Mouse (Mus musculus) left cerebral cortex, postnatal 36 days (tissue): ENCODE results near the gene Capn15. TPM values are rescaled to one million over a fixed set of nuclear protein-coding genes. Genes with fewer than 3 reads are reported as not detected.

ENCODE experiments used
- DNase-seq, 2 experiments: peaks; one replicate each; pipeline ENCODE4 v3.0.0; 2021 to 2022; ENCODE audit warnings: low spot score in 2 of 2, mixed read lengths in 1 of 2
- intact Hi-C: fragments of 180-260 bp; cut with DNase I; formaldehyde crosslinking; loops from one replicate; pipeline ENCODE4 v1.15.1; 2025
- total RNA-seq, 2 experiments: library from RNA; stranded (reverse); gene quantifications; 2 replicates each; pipeline ENCODE4 v1.2.3; 2021

Capn15 gene
- total RNA-seq: 10 to 100 TPM; 40.8 to 58.4 TPM

GRCm38 (mm10) chr17:25985306-25986294, at the start of gene Capn15:
Capn15 (minus strand) TSS chr17:25985796.
- intact Hi-C loops: loop anchor here (5.0 kb wide), 1 partner anchor 43 kb away; the partner anchor contains the start of genes Nhlrc4 and Pigq
- DNase-seq: peak; percentile 95 to 97

DNA sequence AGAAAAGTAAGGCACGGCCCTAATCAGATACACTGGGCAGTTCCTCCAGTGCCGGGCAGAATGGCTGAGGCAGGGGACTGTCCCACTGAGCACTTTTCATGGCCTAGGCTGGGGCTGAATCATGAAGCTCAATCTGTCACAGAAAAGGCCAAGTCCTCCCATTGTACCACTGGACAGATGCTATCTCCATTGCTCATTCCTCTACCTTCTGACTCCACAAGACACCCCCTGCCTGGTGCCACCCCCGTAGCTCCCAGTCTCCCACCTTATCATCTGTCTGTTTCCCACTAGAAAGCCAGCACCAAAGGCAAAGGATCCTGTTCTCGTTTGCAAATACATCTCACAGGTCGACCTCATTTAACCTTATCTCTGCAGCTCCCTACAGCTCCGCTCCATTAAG, 46.4 kb upstream of the Capn15 start:
- peak in 1 of 2 experiments; percentile 21 for DNase-seq
- intact Hi-C loops: no loop called here

- intact Hi-C loops: no loop called here
Observed at GRCm38 (mm10) chr17:26031583-26031982, 46.0 kb upstream of the Capn15 start.

DNA sequence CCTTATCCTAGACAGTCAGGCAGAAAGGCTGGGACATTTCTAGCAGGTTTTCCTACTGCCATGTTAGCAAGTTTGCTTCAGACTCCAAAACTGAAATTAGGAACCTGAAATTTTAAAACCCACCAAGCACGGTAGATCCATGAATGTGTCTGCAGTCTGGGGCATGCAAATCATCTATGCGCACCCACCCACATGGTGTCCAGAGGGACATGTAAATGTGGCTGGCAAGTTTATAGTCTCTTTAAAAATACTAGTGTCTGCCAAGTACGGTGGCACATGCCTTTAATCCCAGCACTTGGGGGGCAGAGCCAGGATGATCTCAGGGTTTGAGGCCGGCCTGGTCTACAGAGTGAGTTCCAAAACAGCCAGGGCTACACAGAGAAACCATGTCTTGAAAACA, 42.7 kb upstream of the Capn15 start:
- intact Hi-C loops: no loop called here
- DNase-seq: no peak

More at GRCm38 (mm10) chr17:26031583-26031982, 46.0 kb upstream of the Capn15 start:
- peak in 1 of 2 experiments; percentile 34 for DNase-seq

DNA sequence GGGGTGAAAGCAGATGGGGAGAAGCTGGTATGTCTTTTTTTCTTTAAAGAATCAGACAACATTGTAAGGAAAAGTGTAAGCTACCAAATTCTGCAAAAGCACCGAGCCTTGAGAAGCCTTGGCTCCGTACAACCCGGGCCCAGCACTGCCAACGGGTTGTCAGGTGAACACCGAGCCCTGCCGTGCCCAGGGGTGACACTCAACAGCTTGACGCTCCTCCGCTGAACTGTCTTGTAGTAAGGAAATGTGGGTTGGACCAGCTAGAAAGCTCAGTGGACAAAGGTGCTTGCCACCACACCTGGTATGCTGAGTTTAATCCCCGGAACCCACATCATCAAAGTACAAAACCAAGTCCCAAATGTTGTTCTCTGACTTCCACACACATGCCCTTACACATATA, 39.1 kb upstream of the Capn15 start:
- DNase-seq: no peak
- intact Hi-C loops: no loop called here

GRCm38 (mm10) chr17:26023966-26024365, 38.4 kb upstream of the Capn15 start:
- intact Hi-C loops: no loop called here
- no peak for DNase-seq

DNA sequence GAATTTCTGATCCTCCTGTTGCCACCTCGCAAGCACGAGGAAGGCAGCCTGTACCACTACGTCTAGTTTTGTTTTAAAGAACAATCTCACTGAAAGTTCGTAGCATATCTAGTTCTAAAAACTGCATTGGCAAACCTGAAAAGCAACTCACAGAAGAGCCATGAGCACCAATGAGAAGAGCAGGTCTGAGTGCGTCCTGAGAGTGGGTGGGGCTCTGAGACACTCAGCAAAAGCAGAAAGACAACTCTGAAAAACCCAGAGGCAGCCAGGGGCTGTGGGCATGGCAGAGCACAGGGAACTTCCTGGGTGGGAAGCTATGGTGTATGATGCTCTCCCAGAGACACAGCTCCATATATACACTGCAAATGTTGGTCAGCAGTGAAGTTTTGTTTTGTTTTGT, 37.6 kb upstream of the Capn15 start:
- intact Hi-C loops: no loop called here
- no peak for DNase-seq

GRCm38 (mm10) chr17:26021728-26022341, 36.2 kb upstream of the Capn15 start:
- no peak for DNase-seq
- intact Hi-C loops: no loop called here

DNA sequence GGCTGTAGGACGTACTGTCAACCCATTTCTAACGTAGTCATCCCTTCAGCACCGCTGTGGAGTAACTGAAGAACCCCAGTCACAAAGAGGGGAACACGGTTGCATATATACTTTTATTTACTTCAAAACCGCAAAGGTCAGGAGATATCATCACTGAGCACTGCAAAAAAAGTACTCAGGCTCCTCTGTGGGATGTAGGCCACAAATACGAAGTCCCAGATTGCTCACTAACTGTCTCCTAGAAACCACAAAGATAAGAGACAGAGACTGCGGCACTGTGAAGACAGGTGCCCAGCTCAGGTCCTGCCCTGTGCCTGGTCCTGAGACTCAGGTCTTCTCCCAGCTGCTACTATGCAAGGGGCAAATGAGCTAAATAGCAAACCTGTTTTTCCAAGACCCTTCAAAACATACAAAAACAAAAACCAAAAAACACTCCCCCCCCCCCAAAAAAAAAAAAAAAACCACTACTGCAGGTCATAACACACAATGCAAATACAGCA, 35.3 kb upstream of the Capn15 start:
- no peak for DNase-seq
- intact Hi-C loops: no loop called here

DNA sequence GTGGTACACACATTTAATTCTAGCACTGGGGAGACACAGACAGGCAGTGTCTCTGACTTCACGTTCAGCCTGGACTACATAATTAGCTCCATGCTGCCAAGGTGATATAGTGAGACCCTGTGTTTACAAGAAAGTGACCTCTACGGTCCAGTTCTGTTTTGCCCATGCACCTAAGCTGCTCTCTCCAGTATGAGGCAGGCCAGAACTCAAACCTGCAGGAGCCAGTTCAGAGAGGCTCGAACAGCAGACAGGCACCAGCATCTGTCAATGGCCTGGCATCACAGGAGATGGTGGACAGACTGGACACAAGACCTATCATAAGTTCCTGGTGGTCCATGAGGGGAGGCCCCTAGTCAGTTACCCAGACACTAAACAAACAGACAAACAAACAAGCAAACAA, 32.8 kb upstream of the Capn15 start:
- intact Hi-C loops: no loop called here
- DNase-seq: no peak

- intact Hi-C loops: no loop called here
Observed at GRCm38 (mm10) chr17:26017949-26018348, 32.4 kb upstream of the Capn15 start.

DNA sequence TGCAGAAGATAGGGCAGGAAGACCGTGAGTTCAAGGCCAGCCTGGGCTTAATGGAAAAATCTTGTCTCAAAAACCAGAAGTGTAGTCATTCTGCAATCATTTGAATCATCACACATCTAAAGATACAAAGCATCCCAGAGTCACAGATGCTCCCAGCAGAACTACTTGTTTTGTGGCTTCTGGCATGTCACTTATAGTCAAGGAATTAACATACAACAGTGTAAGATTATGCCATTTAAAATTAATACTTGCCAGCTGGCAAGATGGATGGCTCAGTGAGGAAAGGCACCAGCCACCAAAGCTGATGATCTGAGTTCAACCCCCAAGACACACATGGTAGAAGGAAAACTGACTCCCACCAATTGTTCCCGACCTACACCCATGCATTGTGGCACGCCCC, 31.4 kb upstream of the Capn15 start:
- intact Hi-C loops: no loop called here
- DNase-seq: no peak

More at GRCm38 (mm10) chr17:26017949-26018348, 32.4 kb upstream of the Capn15 start:
- DNase-seq: no peak

DNA sequence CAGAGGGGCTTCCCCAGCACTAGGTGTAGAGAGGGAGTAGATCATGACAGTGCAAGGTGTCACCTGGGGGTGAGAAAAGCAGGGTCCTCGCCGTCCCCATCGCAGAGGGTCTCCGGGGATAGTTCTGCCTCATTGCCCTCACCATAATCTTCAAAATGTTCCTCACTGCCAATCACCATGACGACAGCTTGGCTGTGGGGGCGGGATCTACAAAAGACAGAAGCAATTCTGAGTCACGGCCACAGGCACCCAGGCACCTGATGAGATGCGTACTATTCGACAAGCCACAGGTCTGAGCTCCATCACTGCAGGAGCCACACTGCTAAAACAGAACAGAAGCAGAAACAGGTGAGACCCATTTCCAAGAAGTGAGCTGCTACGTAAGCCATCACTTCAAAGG, 28.1 kb upstream of the Capn15 start:
- intact Hi-C loops: loop anchor here (2.0 kb wide), 1 partner anchor 77 kb away; the partner anchor contains the start of gene Decr2

DNA sequence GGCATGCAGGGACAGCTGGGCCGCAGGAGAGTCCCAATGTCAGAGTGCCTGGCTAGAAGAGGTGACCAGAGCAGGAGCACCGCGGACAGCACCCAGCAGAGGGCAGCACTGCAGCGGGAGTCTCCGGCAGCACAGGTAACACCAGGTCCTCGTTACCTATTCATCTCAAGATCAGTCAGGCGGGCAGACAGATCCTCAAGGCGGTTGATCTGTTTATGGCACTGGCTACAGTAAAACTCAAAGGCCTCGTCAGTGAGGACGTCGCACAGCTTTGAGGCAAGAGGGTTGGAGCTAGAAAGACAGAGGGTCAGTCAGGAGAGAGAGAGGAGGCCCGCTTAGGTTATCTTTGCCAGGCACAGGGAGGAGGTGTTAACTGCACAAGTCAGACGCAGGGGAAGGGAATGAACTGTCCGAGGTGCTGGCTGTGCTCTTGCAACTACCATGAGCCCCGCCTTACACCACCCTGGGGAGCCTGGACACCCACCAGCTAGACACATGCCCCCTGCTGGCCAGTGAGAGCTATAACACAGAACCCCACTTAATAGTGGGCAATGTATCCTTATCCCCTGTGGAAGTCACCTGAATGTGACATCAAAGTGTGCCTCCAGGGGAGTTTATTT, 26.4 kb upstream of the Capn15 start:
- peak; percentile 50 to 63 for DNase-seq
- intact Hi-C loops: loop anchor here (2.0 kb wide), 1 partner anchor 79 kb away; the partner anchor contains the start of gene Decr2

More for the DNA sequence above, 28.1 kb upstream of the Capn15 start:
- DNase-seq: peak in 1 of 2 experiments; percentile 50

- intact Hi-C loops: loop anchor here (2.0 kb wide), 1 partner anchor 115 kb away; no protein-coding TSS in a partner anchor
- peak; percentile 71 to 76 for DNase-seq
Observed at GRCm38 (mm10) chr17:26009540-26009939, 23.9 kb upstream of the Capn15 start.

DNA sequence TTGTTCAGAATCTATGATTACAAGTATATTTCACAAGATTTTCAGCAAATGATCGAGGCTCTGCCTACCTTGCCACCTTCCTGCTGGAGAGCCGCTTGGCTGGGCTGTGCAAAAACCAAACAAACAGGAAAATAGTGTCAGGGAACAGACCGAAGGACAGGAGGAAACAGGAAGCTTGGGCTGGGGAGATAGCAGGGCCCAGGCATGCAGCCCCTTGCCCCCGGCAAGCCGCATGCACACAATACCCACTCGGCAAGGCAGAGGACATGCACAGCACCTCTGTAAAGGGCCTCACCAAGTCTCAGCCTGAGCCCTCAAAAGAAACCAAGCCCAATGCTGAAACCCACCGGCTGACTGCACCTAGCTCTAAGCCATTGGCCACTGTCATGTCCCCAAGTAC, 23.2 kb upstream of the Capn15 start:
- DNase-seq: no peak
- intact Hi-C loops: loop anchor here (2.0 kb wide), 1 partner anchor 114 kb away; no protein-coding TSS in a partner anchor

GRCm38 (mm10) chr17:26008331-26008730, 22.7 kb upstream of the Capn15 start:
- no peak for DNase-seq
- intact Hi-C loops: loop anchor here (2.0 kb wide), 1 partner anchor 114 kb away; no protein-coding TSS in a partner anchor

GRCm38 (mm10) chr17:26007646-26008045, 22.1 kb upstream of the Capn15 start:
- no peak for DNase-seq
- intact Hi-C loops: loop anchor here (2.0 kb wide), 1 partner anchor 113 kb away; no protein-coding TSS in a partner anchor

DNA sequence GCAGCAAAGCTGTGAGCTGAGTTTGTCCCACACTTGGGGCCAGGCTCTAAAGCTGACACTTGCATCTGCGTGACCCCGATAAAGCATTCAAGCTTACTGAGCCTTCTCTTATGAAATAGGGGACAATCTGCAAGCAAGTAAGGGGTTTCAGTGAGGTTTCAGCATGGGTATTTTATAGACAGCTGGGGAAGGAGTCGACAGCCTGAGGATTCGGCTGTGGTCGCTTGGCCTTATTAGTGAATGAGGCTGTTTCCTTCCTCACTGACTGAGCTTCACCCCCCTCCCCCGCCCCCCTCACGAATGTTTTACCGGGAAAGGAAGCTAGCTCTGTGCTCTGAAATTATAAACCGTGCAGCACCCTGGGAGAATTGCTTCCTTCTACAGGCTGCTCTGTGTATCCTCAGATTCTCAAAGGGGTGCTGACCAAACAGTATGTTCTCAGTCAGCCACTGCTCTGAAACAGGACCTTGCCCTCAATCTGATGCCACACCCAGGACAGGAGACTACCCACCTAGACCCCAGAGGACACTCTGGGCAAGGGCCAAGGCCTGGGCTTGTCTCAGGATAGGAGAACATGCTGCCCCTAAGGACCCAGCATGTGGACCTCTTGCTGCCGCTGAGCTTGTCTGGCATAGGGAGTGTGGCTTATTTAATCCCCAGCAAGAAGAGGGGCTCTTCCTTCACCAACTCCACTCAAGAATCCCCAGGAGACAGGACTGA, 20.3 kb upstream of the Capn15 start:
- intact Hi-C loops: no loop called here
- no peak for DNase-seq
